Mouse (Mus musculus): Measurements from ENCODE around the gene Nkapl.

The Nkapl gene

DNA sequence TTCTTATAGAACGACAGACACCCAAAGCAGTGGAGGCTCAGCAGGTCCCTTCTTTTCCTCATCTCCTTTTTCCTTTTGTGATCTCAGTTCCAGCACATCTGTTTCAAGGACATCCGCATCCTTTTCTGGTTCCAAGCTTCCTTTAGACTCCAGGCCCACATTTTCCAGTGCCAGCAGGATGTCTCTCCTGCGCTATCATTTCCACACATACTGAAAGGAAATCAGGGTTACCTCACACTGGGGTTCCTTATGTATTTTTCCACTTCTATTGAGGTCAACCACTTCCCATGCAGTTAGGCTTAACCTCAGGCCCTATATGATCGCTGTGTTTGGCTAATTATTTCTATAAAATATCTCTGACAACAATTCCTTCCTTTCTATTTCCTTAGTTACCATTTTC lies 32.8 kb downstream of the Nkapl start:
- in situ Hi-C loops (cut with MboI, MseI): no loop called here

DNA sequence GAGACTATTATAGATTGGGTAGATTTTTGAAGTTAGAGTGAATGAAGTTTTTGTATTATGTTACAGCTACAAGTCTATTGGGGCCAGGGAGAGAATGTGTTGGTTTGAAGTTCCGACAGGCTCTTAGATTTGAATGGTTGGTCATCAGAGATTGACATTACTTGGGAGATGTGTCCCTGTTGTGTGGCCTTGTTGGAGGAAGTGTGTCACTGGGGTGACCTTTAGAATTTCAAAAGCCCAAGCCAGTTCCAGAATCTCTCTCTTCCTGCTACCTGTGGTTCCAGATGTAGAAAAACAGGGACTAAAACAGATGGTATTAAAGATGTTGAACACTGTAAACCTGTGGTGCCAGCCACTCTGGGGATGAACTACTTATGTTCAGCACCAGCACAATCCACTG lies 40.7 kb downstream of the Nkapl start:
- in situ Hi-C loops (cut with MboI, MseI): no loop called here

GRCm38 (mm10) chr13:21423301-21423700 lies 45.0 kb downstream of the Nkapl start:
- in situ Hi-C loops (cut with MboI, MseI): no loop called here

DNA sequence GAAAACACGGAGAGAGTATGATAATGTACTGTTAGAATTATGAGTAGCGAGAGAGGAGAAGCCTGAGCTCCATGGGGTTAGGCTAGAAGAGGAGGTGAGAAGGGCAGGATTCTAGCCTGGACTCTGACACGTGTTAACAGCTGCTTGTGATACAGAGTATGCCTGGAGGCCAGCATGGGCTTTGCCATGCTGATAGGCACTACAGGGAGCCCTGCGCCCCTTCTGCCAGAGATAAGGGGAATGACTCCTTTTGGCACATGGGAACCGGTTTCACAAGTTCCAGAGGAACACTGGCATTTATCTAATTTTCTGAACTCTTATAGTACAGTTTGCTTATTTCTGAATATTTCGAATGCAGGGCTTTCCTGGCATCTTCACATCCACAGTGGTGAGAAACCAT lies 49.4 kb downstream of the Nkapl start:
- in situ Hi-C loops (cut with MboI, MseI): no loop called here

DNA sequence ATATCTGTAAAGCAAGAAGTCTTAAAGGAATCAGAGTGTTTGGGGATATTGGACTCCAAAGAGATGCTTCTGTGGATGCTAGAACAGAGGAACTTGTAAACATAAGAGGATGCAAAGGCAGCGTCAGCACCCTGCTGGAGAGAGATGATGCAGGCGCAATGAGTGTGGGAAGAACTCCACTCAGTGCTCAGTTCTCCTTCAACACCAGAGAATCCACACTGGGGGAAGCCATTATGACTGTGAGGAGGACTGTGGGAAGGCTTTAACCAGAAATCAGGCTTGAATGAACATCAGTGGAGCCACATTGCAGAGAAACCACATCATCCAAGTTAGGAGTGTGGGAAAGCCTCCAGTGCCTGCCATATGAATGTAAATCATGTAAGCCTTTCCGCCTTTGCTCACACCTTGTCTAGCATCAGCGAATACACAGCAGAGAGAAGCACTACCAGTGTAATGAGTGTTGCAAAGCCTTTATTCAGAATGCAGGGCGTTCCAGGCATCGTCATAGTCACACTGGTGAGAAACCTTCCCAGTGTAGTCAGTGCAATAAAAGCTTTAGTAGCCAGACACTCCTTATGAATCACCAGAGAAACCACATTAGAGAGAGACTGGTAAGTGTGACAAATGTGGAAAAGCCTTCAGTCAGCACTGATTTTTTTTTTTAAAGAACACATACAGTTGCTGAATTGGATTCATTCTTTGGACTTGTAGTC lies 50.9 kb downstream of the Nkapl start:
- in situ Hi-C loops (cut with MboI, MseI): no loop called here
